Mouse (Mus musculus): ENCODE data around the gene Kcnmb2. TPM values are rescaled to one million over a fixed set of nuclear protein-coding genes. Genes with fewer than 3 reads are reported as not detected.

Gene Kcnmb2
- polyA plus RNA-seq, 1 experiment from 2014 or later: 1.3 TPM

DNA sequence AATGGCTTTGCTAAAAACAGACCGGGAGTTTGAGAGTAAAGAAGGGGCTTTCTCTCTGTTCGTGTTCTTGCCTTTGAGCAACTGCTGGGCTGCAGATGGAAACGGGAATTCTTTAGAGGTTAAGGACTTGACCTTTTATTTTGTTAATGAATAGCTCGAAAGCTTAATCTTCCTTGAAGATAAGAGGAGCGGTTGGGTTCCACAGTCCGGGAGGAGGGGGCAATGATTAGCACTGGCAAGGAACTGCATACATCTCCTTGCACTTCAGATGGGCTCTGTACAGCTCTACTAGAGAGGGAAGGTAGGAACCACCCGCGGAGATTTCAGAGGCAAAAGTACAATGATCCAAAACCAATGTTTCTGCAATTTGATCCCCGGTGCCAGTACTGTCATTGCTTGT lies 1.2 kb downstream of the Kcnmb2 start:
- no peak overlapping the region for H3K4me2 ChIP-seq (replicated peaks; ENCODE audit: low read depth)
- H3K9me3 ChIP-seq (ENCODE audit: control insufficient read depth, low read length): no peaks in the 10 kb centered on the region
- no peak for TF ChIP-seq EP300 (optimal IDR thresholded peaks at IDR 0.05)
- no peak for TF ChIP-seq CTCF (IDR thresholded peaks at IDR 0.05; ENCODE audit: low read depth)
- no peaks in the 10 kb centered on the region for H3K27me3 ChIP-seq (ENCODE audit: control insufficient read depth, insufficient read depth, low read length)
- WGBS: 7% methylated on average over 9 of the region's 9 CpGs
- H3K9ac ChIP-seq (ENCODE audit: low read length): no peak overlapping the region
- H3K4me3 ChIP-seq (ENCODE audit: low read depth, low read length): no peak overlapping the region
- DNase-seq (ENCODE audit: low spot score) (no peak), ATAC-seq (ENCODE audit: low FRiP score, low TSS enrichment) (no peak)
- no peaks in the 10 kb centered on the region for H3K36me3 ChIP-seq (ENCODE audit: control insufficient read depth, insufficient read depth, low read length)
- H3K4me1 ChIP-seq (replicated peaks; ENCODE audit: control insufficient read depth, insufficient read depth): no peaks in the 10 kb centered on the region
- H3K27ac ChIP-seq (replicated peaks): no peak overlapping the region

DNA sequence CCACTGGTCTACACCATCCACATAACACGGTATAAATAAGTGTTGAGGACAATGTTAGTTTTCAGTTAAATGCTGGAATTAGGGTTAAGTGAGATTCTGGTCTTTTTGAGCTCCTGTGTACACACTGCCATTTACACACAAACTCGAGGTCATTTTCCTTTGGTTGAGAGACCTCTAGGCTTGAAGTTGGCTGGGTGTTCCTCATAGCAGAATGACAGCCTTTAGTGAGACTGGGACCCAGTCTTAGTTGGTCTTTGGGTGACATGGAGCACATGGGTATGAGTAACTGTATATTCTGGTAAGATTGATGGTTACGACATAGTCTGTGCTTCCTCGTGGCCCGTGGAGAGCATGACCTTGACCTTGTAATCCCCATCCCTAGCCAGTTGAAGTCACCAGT lies 1.8 kb downstream of the Kcnmb2 start:
- 46% methylated on average over 5 of the region's 5 CpGs for WGBS
- H3K4me1 ChIP-seq (replicated peaks; ENCODE audit: control insufficient read depth, insufficient read depth): no peaks in the 10 kb centered on the region
- H3K4me2 ChIP-seq (replicated peaks; ENCODE audit: low read depth): no peak overlapping the region

DNA sequence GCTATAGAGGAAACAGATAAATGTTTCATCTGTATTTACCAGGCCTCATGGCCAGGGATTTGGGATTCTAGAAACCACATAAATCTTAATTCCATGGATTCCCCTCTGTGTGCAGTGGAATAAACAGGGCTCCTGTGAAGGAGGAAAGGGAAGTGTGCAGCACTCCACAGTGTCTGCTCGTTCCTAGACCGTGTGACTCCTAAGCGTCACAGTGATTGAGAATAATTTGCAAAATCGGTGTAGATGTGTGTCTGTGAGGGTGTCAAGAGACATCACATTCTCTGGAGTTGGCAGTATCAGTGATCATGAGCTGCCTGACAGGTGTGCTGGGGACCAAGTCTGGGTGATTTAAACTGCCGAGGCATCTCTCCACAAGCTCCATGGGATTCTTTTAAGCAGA lies 8.9 kb downstream of the Kcnmb2 start:
- Histone ChIP-seq H3K9ac (ENCODE audit: low read length) (no peak overlapping the region), H3K27ac (replicated peaks) (no peak overlapping the region), H3K4me1 (replicated peaks; ENCODE audit: control insufficient read depth, insufficient read depth) (no peaks in the 10 kb centered on the region), H3K27me3 (ENCODE audit: control insufficient read depth, insufficient read depth, low read length) (no peaks in the 10 kb centered on the region), H3K9me3 (ENCODE audit: control insufficient read depth, low read length) (no peaks in the 10 kb centered on the region), H3K36me3 (ENCODE audit: control insufficient read depth, insufficient read depth, low read length) (no peaks in the 10 kb centered on the region), H3K4me2 (replicated peaks; ENCODE audit: low read depth) (no peak overlapping the region), H3K4me3 (ENCODE audit: low read depth, low read length) (no peak overlapping the region)
- 43% methylated on average over 5 of the region's 5 CpGs for WGBS
- DNase-seq (ENCODE audit: low spot score): no peak
- TF ChIP-seq EP300 (optimal IDR thresholded peaks at IDR 0.05) (no peak), CTCF (IDR thresholded peaks at IDR 0.05; ENCODE audit: low read depth) (no peak)
- no peak for ATAC-seq (ENCODE audit: low FRiP score, low TSS enrichment)

More for the DNA sequence above, 1.8 kb downstream of the Kcnmb2 start:
- Histone ChIP-seq H3K27ac (replicated peaks) (no peak overlapping the region), H3K4me3 (ENCODE audit: low read depth, low read length) (no peak overlapping the region), H3K9ac (ENCODE audit: low read length) (no peak overlapping the region), H3K27me3 (ENCODE audit: control insufficient read depth, insufficient read depth, low read length) (no peaks in the 10 kb centered on the region), H3K36me3 (ENCODE audit: control insufficient read depth, insufficient read depth, low read length) (no peaks in the 10 kb centered on the region), H3K9me3 (ENCODE audit: control insufficient read depth, low read length) (no peaks in the 10 kb centered on the region)
- no peak for ATAC-seq (ENCODE audit: low FRiP score, low TSS enrichment)
- DNase-seq (ENCODE audit: low spot score): no peak
- TF ChIP-seq CTCF (IDR thresholded peaks at IDR 0.05; ENCODE audit: low read depth): no peak
- no peak for TF ChIP-seq EP300 (optimal IDR thresholded peaks at IDR 0.05)

DNA sequence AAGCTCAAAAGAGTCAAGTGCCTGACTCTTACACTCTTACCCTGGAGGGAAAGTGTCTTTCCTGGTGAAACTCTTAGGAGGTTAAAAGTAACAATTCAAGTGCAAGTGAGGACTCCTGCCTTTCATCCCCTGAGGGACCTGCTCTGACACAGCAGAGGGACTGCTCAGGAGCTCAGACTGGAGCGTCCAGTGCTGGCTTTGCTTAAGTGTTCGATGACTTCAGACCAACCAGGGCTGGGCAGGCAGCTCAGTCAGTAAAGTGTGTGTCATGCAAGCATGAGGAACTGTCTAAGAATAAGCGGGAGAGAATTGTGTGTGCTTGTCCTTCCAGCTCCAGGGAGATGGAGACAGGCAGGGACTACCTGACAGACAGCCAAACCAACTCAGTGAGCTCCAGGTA lies 9.4 kb downstream of the Kcnmb2 start:
- Histone ChIP-seq H3K4me2 (replicated peaks; ENCODE audit: low read depth) (no peak overlapping the region), H3K4me3 (ENCODE audit: low read depth, low read length) (no peak overlapping the region), H3K27ac (replicated peaks) (no peak overlapping the region)

DNA sequence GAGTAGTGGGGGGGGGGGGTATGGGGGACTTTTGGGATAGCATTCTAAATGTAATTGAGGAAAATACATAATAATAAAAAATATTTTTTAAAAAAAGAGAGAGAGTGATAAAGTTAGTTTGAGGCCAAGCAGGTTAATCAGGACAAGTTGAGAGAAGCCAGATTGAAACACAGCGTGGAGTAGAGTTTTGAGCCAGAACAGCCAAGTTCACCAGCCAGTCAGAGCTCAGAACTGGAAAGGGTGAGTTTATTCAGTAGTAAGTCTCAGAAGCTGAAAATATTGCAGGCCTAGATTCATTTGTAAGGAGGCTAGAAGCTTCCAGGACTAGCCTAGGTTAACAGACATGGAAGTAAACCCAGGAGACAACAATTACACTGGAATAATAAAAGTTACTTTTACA lies 26.2 kb downstream of the Kcnmb2 start:
- no peaks in the 10 kb centered on the region for H3K27me3 ChIP-seq (ENCODE audit: control insufficient read depth, insufficient read depth, low read length)
- H3K9me3 ChIP-seq (ENCODE audit: control insufficient read depth, low read length): no peaks in the 10 kb centered on the region
- TF ChIP-seq CTCF (IDR thresholded peaks at IDR 0.05; ENCODE audit: low read depth) (no peak), EP300 (optimal IDR thresholded peaks at IDR 0.05) (no peak)
- ATAC-seq (ENCODE audit: low FRiP score, low TSS enrichment): no peak
- no peak overlapping the region for H3K4me3 ChIP-seq (ENCODE audit: low read depth, low read length)
- H3K9ac ChIP-seq (ENCODE audit: low read length): no peak overlapping the region
- WGBS: 94% methylated on average over 1 of the region's 1 CpGs
- no peaks in the 10 kb centered on the region for H3K36me3 ChIP-seq (ENCODE audit: control insufficient read depth, insufficient read depth, low read length)
- no peaks in the 10 kb centered on the region for H3K4me1 ChIP-seq (replicated peaks; ENCODE audit: control insufficient read depth, insufficient read depth)
- H3K4me2 ChIP-seq (replicated peaks; ENCODE audit: low read depth): no peak overlapping the region
- H3K27ac ChIP-seq (replicated peaks): no peak overlapping the region
- DNase-seq (ENCODE audit: low spot score): no peak

More for the DNA sequence above, 9.4 kb downstream of the Kcnmb2 start:
- 23% methylated on average over 3 of the region's 3 CpGs for WGBS
- Histone ChIP-seq H3K27me3 (ENCODE audit: control insufficient read depth, insufficient read depth, low read length) (no peaks in the 10 kb centered on the region), H3K4me1 (replicated peaks; ENCODE audit: control insufficient read depth, insufficient read depth) (no peaks in the 10 kb centered on the region), H3K36me3 (ENCODE audit: control insufficient read depth, insufficient read depth, low read length) (no peaks in the 10 kb centered on the region), H3K9ac (ENCODE audit: low read length) (no peak overlapping the region), H3K9me3 (ENCODE audit: control insufficient read depth, low read length) (no peaks in the 10 kb centered on the region)
- no peak for DNase-seq (ENCODE audit: low spot score)
- no peak; the same call in 1 of the 2 replicates for ATAC-seq (ENCODE audit: low FRiP score, low TSS enrichment)
- TF ChIP-seq CTCF (IDR thresholded peaks at IDR 0.05; ENCODE audit: low read depth) (no peak), EP300 (optimal IDR thresholded peaks at IDR 0.05) (no peak)

DNA sequence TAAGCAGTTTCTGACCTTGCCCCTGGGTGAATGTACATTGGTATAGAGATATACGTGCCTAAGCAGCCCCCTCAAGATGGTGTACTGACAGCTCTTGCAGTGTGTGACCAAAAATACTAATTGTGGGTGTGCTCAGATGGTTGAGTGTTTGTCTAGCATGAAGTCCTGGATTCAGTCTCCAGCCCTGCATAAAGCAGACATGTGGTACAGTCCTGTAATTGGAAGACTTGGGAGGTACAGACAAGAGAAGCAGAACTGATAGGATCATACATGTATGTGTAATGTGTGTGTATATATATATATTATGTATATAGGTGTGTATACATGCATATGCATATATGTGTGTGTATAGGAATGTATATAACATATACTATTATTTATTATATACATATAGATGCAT lies 32.4 kb downstream of the Kcnmb2 start:
- TF ChIP-seq EP300 (optimal IDR thresholded peaks at IDR 0.05) (no peak), CTCF (IDR thresholded peaks at IDR 0.05; ENCODE audit: low read depth) (no peak)
- no peak for DNase-seq (ENCODE audit: low spot score)
- Histone ChIP-seq H3K9me3 (ENCODE audit: control insufficient read depth, low read length) (no peaks in the 10 kb centered on the region), H3K27me3 (ENCODE audit: control insufficient read depth, insufficient read depth, low read length) (no peaks in the 10 kb centered on the region), H3K4me3 (ENCODE audit: low read depth, low read length) (no peak overlapping the region), H3K4me2 (replicated peaks; ENCODE audit: low read depth) (no peak overlapping the region), H3K9ac (ENCODE audit: low read length) (no peak overlapping the region), H3K27ac (replicated peaks) (no peak overlapping the region), H3K36me3 (ENCODE audit: control insufficient read depth, insufficient read depth, low read length) (no peaks in the 10 kb centered on the region), H3K4me1 (replicated peaks; ENCODE audit: control insufficient read depth, insufficient read depth) (no peaks in the 10 kb centered on the region)
- no peak for ATAC-seq (ENCODE audit: low FRiP score, low TSS enrichment)
- WGBS: 44% methylated on average over 1 of the region's 1 CpGs
